Mouse (Mus musculus) mature B cell (primary cell): ENCODE results near the gene Srr.

Experiments used
- in situ Hi-C: fragments of 300-500 bp; cut with MboI; formaldehyde crosslinking; loops from 2 replicates; pipeline ENCODE4 v1.14.3; 2019

Srr gene

DNA sequence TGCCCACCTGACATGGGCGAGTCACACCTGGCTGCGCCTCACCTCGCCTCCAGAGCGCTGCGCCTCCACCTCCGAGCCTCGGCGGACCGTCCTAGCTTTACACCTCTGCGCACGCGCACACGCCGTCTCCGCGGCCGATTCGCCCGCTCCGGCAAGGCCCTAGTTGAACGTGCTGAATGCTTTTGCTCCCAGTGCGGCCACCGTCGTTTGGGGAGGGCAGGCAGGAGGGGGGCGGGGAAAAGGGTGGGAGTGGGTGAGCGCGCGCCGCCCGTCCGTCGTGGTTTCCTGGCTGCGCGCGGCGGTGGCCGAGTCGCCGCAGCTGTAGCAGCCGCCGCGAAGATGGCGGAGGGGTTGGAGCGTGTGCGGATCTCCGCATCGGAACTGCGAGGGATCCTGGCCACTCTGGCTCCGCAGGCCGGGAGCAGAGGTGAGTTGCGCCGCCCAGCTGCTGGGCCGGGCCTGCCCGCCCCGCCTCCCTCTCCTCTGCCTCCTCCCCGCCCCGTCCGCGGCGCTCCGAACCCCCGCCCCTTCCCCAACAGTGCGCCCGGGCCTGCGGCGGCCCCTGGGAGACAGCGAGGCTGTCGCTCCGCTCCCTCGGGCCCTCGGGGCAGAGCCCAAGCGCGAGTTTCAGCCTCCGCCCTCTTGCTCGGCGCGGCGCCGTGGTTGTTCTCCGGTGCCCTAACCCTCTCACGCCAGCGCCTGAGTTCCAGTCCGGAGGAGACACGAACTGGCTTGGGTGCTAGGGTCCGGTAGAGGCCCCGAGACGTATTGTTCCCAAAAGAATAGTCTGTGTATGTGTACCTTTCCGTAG lies at the start of gene Srr, which contains the start of gene Smg6:
Srr (minus strand) TSS at position 372 of the 811 bp plus-strand sequence.
Smg6 (plus strand) TSS at position 247 of the 811 bp plus-strand sequence.
- in situ Hi-C loops = no loop called here

DNA sequence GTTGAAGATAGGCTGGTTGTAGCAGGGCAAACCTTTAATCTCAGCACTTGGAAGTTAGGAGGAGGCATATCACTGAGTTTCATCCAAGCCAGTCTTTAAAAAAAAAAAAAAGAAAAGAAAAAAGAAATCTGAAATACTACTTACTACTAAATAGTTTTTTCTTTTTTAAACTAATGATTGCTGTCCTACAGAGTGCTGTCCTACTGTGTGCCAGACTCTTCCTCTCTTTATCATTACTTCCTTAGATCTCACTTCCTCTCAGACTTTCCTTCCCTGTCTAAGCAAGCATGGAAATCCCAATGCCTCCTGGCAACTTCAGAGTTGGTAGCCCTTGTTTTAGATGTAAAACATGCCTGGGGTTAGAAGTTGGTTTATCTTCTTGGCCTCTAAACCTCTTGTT lies 48.9 kb upstream of the Srr start:
- in situ Hi-C loops = no loop called here

DNA sequence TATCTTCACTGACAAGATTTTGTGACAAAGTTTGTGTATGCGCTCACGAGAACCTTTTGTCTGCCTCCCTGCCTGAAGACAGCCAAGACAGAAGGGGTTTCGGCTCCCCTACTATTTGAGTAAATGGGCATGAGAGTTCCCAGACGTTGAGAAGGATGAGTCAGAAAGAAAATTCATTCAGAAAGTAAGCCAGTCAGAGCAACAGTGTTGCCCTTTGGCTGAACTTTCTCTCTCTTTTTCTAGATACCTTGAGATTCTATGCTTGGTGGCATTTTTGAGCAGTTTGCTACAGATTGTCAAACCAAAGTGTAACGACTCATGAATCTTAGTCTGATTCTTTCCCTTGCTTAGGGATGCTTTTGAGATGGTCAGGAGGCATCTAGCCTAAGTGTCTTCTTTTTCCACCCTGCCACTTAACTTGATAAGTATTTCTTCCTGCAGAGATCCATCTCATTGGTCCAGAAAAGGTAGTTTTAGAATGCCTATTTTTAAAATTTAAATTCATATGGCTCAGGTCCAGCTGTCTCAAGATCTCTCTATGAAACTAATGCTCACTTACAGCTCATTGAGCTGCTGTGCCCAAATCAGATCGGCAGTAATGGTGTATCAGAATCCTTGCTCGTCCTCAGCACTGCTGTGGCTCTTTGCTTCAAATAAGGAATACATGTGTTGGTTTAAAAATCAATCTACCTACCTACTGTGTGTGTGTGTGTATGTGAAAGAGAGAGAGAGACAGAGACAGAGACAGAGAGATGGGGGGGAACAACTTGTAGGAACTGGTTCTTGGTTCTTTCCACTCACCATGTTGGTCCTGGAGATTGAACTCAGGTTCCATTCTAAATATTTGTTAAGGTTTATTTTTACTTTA lies 47.8 kb upstream of the Srr start:
- in situ Hi-C loops = no loop called here

DNA sequence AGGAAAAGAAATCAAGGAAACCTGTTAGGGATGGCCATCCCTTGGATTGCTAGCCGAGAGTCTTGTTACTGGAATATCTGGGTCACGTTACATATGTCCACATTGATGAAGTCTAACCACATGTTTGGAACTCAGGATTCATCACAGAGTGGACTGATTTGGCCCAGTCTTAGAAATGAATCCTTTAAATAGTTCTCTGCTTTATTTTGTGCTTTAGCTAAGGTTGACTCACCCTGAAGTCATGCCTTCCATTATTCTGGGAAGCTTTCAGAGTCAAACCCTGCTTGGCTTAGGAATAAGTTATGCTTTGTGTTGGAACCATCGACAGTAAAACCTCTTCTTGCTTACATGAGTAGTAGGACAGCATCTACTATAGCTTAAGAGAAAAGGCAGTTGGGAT lies 39.8 kb upstream of the Srr start:
- in situ Hi-C loops = no loop called here

DNA sequence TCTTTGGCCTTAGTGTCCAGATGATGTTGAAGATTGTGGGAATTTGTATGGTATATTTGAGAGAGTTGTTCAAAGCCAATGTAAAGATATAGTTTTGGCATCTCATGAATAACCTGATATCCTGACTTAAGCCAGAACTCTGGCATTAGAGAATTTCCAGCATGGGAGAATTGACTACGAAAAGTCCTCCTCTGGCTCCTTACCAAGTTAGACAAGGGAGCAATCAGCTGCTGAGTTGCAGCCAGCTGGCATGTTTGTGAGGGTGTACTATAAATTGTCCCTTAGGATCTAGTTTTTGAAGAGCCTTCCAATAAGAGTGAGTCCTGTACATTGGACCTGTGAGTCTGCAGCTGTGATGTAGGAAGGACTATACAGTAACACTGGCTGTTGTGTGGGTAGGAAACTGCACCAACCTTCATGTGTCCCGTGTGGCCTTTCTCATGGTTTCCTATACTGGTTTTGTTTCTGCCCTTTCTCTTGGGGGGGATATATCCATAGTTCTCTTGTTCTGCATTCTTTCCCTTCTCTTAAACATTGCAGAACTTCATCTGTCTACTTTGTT lies 37.2 kb upstream of the Srr start:
- in situ Hi-C loops = no loop called here

DNA sequence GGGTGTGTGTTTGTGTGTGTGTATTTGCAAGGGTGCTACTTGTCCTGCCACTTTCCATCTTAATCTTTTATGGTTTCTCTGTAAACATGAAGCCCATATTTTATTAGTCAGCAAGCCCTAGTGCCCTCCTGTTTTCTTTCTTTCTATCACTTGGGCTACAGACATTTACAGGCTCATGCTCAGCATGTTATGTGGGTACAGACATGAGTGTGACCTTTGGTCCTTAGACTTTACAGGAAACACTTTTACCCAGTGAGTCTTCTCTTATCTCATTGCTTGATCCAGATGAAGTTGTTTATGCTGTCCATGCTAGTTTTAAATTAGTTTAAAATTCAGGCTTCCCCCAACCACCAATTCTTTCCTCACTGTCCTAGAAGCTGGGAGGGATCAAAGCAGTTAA lies 36.2 kb upstream of the Srr start:
- in situ Hi-C loops = no loop called here

DNA sequence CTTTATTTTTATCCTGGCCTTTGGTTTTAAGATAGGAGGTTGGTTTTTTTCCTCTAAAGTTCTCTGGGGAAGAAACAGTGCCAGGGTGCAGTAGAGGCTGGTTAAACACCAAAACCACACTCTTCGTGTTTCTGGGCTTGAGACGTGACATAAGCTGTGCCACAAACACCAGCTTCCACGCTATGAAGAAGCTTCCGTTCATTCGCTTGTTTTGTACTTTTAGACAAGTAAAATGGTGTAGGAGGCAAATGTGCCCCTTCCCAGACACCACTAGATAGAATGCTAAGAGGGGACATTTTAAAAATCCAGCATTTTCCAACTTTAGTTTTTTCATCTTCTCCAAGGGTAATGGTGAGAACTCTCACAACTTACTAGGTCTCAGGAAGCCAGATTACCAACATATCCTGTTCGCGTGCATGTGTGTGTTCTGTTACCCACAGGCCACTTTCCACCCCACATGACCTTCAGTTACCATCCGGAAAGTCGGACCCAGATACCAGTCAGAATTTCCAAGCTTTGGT lies 34.3 kb upstream of the Srr start:
- in situ Hi-C loops = no loop called here

DNA sequence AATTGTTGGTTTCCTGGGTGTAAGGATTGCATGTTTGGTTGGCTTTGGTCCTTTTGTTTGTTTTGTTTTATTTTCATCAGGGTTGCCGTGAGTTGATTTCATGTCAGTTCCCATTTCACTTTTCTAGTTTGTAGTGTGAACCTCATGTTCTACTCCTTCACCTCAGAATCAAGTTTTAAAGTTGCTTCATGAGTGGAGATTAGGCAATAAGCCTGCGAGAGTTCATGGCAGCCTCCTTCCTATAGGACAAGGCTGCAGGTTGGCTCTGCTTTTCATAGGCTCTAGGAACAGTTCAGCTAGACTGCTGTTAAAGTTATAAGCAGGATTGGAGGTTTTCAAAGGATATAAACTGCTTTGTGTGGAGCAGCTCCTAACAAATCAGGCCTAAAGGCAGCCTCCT lies 33.8 kb upstream of the Srr start:
- in situ Hi-C loops = no loop called here

DNA sequence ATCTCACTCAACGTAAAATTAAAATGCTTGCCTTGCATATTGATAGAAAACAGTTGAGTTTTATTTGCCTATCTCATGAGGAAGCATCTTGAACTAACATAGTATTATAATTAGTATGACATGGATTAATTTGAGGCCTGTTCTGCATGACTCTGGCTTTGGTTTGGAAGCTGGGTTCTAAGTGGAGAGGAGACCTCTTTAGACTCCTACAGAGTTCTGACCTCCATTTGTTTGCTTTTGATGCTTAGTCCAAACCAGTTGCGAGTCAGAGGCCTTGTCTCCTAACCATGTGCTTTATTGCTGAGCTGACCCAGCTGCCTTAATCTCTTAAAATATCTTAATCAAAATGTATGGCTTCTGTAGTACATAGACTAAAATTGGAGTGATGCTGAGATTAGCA lies 31.9 kb upstream of the Srr start:
- in situ Hi-C loops = no loop called here

DNA sequence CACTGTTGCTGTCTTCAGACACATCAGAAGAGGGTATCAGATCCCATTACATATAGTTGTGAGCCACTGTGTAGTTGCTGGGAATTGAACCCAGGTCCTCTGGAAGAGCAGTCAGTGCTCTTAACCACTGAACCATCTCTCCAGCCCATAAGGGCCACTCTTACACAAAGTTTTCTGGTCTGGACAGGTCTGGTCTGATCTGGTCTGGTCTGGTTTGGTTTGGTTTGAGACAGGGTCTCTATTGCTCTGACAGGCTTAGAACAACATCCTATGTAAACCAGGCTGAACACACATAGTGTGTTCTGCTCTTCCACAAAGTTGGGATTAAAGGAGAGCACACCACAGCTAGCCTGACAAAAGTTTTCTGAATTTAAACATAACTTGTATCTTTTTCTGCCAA lies 30.3 kb upstream of the Srr start:
- in situ Hi-C loops = no loop called here

DNA sequence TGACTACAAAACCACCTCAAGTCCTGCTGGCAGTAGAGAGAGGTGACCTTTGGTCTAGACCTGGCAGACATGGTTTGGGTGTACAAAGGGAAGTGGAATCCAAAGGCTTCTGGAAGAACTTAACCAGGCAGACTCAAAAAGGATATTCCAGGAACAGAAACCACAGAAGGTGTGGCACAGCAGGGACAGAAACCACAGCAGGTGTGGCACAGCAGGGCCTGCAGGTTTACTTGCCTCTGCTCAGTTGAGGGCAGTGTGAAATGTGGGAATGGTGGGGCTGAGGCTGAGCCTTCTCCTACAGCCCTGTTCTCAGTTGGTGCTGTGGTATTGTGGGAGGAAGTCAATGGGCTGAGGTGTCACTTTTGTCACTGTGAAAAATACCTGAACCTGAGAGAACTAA lies 29.2 kb upstream of the Srr start:
- in situ Hi-C loops = no loop called here

DNA sequence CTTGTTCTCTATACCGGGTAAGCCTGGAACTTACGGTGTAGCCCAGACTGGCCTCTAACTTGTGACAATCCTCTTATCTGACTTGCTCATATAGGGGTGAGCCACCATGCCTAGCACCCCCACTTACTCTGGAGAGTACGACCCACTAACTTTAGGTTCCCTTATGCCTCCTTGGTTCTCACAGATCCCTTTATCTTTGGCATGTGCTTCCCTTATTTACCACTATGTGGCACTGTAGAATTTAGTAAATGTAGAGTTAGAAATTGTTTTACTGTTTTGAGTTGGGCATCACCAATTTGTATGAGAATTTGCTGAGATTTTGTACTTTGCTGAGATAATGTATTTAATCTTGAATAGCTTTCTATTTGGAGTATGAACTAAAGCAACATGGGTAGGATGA lies 20.6 kb upstream of the Srr start:
- in situ Hi-C loops = no loop called here

DNA sequence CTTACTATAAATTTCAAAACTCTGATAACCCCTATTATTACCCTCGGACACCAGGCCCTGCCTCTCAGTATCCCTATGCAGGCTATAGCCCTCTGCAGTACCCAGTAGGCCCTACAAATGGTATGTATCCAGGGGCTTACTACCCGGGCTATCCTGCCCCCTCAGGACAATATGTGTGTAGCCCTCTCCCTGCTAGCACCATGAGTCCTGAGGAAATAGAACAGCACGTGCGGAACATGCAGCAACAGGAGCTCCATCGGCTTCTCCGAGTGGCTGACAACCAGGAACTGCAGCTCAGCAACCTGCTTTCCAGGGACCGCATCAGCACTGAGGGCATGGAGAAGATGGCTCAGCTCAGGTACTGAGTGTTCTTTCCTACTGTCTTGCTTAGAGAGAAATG lies 4.6 kb upstream of the Srr start:
- in situ Hi-C loops = no loop called here

DNA sequence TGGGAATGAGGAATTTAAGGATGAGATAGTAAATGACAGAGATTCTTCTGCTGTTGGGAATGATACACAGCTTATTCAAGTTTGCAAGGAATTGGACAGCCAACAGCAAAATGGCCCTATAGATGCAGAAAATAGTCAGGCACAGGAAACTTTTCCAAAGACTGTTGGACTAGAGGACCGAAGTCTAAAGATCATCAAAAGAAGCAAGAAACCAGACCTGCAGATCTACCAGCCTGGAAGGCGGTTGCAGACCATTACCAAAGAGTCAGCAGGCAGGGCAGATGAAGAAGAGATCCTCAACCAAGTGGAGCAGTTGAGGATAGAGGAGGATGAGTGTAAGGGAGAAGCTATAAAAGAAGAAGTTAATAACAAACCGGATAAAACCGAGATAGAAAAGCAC lies 3.4 kb upstream of the Srr start:
- in situ Hi-C loops = no loop called here

DNA sequence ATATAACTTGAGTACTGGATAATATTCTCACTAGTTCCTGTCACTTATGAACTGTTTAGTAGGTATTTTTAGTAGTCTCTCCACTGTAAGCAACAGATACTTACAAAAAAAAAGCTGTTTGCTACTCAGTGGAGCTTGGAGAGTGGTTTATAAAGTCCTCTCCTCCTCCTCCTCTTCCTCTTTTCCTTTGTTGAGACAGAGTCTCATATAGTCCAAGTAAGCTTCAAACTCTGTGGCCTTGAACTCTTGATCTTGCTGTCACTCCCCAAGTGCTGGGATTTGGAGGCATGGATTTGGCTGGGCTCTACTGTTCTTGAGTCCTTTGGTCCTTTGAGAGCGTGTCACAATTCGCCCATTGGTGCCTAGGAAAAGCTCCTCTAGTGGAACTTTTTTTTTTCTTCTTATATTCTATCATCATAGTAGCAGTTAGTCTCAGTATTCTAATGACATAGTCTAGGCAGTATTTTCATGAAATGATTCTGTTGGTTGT lies 1.5 kb upstream of the Srr start:
- in situ Hi-C loops = no loop called here

DNA sequence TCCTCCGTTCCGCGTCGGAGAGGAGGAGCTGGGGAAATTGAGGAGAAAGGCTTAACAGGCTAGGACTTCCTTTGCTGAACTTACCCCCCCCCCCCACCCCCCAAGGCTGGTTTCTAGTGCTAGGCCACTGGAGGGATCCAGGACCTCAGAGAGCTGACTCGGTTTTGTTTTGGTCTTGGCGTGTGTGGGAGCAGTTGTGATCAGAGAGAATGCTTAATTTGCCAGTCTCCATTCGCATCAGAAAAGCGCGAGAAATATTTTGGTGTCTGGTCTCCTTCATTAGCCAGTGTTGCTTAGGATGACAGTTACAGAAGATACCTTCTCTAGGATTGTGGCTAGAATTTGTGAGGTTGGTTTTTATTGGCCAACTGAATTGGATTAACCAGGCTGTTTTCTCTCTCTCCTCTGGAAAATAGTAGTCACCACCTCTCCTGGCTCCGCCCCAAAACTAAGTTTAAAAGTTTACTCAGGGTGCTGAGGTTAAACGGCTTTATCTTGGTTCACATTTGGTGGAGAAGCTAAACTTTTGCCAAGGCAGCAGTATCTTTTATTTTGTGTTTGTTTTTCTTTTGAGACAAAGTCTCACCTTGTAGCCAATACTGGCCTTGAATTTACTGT lies 749 bp upstream of the Srr start:
- in situ Hi-C loops = no loop called here

DNA sequence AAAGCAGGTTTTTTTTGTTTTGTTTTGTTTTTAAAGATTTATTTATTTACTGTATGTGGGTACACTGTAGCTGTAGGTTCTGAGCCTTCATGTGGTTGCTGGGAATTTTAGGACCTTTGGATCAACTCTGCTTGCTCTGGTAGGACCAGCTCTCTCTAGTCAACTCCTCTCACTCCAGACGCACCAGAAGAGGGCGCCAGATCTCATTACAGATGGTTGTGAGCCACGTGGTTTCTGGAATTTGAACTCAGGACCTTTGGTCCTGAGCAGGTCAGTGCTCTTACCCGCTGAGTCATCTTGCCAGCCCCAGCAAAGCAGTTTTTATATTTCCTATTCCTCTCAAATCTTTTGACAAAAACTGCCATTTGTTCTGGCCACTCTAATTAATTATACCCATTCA lies 1.6 kb downstream of the Srr start:
- in situ Hi-C loops = no loop called here

DNA sequence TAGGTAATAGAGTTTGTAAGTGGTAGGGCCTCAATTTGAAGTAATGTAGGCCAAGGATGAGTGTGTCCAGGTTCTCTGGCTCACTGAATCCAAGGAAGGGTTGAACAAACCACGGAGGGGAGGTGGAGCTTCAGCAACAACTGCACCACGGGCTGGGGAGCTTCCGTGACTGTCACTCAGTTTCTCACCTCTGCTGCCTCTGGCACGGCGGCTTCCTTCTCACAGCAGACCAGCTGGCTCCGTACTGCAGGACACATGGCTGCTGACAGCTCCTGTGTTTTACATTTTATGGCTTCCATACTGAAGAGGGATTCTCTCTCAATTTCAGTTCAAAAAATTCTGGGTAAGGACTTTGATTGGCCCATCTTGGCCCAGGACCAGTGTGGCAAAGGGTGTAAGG lies 6.5 kb downstream of the Srr start:
- in situ Hi-C loops = no loop called here

DNA sequence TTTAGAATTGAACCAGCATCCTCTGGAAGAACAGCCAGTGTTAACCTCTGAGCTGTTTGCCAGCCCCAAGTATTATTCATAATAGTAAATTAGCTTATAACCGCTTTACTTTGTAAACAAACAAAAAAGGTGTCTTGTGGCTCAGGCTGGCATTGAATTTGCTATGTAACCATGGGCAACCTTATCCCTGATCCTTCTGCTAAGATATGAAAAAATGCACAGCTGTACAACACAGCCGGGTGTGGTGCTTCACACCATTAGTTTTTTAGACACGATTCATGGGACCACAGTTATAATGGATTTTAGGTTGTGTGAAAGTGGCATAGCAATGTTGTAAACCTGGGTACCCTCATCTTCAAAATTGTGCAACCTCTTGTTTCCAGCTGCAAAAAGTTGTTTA lies 13.3 kb downstream of the Srr start:
- in situ Hi-C loops = no loop called here

DNA sequence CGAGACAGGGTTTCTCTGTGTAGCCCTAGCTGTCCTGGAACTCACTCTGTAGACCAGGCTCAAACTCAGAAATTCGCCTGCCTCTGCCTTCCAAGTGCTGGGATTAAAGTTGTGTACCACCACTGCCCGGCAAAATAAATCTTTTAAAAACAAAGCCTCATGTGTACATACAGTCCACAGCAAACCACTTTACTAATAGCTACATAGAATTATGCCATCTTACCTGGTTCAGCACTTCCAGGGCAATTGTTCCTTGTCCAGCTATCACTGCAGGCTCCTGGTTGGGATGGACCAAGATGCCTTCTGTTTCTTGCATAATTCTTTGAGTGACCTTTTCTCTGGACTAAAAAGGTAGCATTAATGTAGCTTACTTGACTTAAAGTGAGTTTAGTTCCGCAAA lies 15.8 kb downstream of the Srr start:
- in situ Hi-C loops = no loop called here

DNA sequence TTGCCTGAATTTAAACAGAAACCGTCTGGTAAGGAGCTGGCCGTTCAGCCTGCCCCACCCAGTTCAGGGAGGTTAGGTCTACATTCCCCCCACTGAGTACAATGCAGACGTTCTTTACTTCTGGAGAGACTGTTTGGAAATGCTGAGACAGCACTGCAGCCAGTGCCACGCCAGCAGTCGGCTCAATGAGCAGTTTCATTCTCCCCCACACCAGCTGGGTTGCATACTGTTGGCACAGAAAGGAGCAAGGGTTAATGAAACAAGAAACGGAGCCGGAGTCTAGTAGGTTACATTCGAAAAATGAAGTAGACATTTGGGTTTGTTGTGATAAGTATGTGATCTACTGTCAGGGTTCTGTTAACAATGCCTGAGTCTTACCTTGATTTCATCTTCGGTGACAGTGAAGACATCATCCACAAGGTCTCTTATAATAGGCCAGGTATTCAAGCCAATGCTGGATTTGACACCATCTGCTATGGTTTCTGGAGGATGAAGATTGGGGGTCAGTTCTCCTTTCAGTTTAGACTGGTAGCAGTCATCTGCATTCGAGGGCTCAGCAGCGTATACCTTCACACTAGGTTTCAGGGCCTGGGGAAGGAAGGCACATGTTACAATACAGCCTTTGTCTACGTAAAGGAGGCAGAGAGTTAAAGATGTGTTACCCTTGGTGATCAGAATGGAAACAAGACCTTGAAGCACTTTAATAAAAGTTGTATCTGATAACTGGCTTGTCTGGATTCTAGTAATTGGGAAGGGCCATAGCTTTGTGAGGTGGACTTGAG lies 16.9 kb downstream of the Srr start:
- in situ Hi-C loops = no loop called here
